Mouse (Mus musculus): Measurements from ENCODE around the gene Efna1. TPM values are rescaled to one million over a fixed set of nuclear protein-coding genes. Genes with fewer than 3 reads are reported as not detected.

Efna1 gene
- polyA plus RNA-seq, 1 experiment, result 134 TPM

- Histone ChIP-seq H3K4me1 (ENCODE audit: control insufficient read depth, insufficient read depth, low read length) (peaks cover 8% of the 10 kb centered on the region; the same call in 1 of the 2 replicates), H3K4me3 (replicated peaks; ENCODE audit: extremely low read depth, low read depth, low read length) (no peak overlapping the region)
- TF ChIP-seq POLR2A (IDR thresholded peaks at IDR 0.05; ENCODE audit: borderline replicate concordance, extremely low read depth, low read depth, low read length), result no peak
- TF ChIP-seq CTCF (IDR thresholded peaks at IDR 0.05; ENCODE audit: insufficient read depth, low read length), result peak; percentile 78
- 65% methylated on average over 9 of the region's 9 CpGs for WGBS
- DNase-seq, result peak; percentile 66
Measured at GRCm38 (mm10) chr3:89242331-89242895, 38.5 kb downstream of the Efna1 start.

GRCm38 (mm10) chr3:89238494-89238893, 42.4 kb downstream of the Efna1 start:
- TF ChIP-seq CTCF (IDR thresholded peaks at IDR 0.05; ENCODE audit: insufficient read depth, low read length), result no peak
- TF ChIP-seq POLR2A (IDR thresholded peaks at IDR 0.05; ENCODE audit: borderline replicate concordance, extremely low read depth, low read depth, low read length), result no peak
- 40% methylated on average over 12 of the region's 12 CpGs for WGBS
- peak; percentile 36 for DNase-seq
- no peak overlapping the region for H3K4me3 ChIP-seq (replicated peaks; ENCODE audit: extremely low read depth, low read depth, low read length)
- H3K4me1 ChIP-seq (ENCODE audit: control insufficient read depth, insufficient read depth, low read length), result peaks cover 6% of the 10 kb centered on the region; the same call in 1 of the 2 replicates

- DNase-seq, result no peak
- WGBS, result 71% methylated on average over 21 of the region's 21 CpGs
- TF ChIP-seq POLR2A (IDR thresholded peaks at IDR 0.05; ENCODE audit: borderline replicate concordance, extremely low read depth, low read depth, low read length), result no peak
- TF ChIP-seq CTCF (IDR thresholded peaks at IDR 0.05; ENCODE audit: insufficient read depth, low read length), result no peak
- peaks cover 9% of the 10 kb centered on the region; the same call in 1 of the 2 replicates for H3K4me1 ChIP-seq (ENCODE audit: control insufficient read depth, insufficient read depth, low read length)
- no peak overlapping the region for H3K4me3 ChIP-seq (replicated peaks; ENCODE audit: extremely low read depth, low read depth, low read length)
Measured at GRCm38 (mm10) chr3:89237682-89238081, 43.3 kb downstream of the Efna1 start.

GRCm38 (mm10) chr3:89236516-89236915, 44.4 kb downstream of the Efna1 start:
- 87% methylated on average over 10 of the region's 10 CpGs for WGBS
- DNase-seq, result no peak
- Histone ChIP-seq H3K4me1 (ENCODE audit: control insufficient read depth, insufficient read depth, low read length) (peaks cover 9% of the 10 kb centered on the region; the same call in 1 of the 2 replicates), H3K4me3 (replicated peaks; ENCODE audit: extremely low read depth, low read depth, low read length) (no peak overlapping the region)
- TF ChIP-seq POLR2A (IDR thresholded peaks at IDR 0.05; ENCODE audit: borderline replicate concordance, extremely low read depth, low read depth, low read length) (no peak), CTCF (IDR thresholded peaks at IDR 0.05; ENCODE audit: insufficient read depth, low read length) (no peak)

DNA sequence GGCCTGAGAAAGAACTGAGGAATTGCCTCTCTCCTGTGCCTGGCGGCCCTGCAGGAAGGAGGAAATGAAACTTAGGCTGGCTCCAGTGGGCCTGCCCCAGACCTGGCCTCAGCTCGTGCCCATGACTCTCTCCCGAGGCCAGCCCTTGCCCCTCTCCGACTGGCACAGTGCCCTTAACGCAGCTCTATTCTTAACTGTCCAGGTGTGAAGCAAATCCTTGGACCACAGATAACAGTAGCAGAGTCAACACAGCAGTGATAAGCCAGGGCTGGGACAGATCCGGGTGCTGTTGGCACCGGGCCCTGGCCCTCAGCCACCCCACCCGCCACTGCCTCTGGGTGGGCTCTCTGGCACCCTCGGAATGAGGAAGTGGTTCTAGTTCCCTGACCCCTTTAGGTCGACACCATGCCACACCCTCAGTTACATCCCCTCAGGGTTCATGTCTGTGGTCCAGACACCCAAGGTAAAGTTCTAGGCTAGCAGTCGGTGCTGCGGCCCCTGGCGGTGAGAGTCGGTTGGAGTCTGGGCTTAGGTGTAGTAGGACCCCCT, 47.3 kb downstream of the Efna1 start:
- WGBS, result 27% methylated on average over 14 of the region's 14 CpGs
- peak; percentile 13; the same call in 1 of the 2 replicates for TF ChIP-seq CTCF (IDR thresholded peaks at IDR 0.05; ENCODE audit: insufficient read depth, low read length)
- TF ChIP-seq POLR2A (IDR thresholded peaks at IDR 0.05; ENCODE audit: borderline replicate concordance, extremely low read depth, low read depth, low read length), result 0 out of 2 replicates have a peak, but pooled peaks have one; percentile 11
- Histone ChIP-seq H3K4me1 (ENCODE audit: control insufficient read depth, insufficient read depth, low read length) (peaks cover 9% of the 10 kb centered on the region; the same call in 1 of the 2 replicates), H3K4me3 (replicated peaks; ENCODE audit: extremely low read depth, low read depth, low read length) (no peak overlapping the region)
- no peak for DNase-seq

DNA sequence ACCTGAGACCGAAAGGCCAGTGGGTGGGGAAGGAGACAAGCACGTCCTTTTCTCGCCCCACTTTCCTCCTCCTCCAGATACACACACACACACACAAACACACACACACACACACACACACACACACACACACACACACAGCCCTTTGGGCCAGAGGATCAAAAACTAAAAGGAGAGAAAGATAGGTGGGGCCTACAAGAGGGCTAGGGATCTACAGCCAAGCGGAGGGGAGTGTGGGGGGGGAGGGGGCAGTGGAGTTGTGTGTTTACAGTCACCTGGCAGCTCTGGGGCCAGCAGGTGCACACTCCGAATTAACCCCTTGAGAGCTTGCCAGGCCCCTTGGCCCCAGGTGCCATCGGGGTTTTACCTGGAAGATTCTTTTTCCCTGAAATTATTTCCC, 48.3 kb downstream of the Efna1 start:
- Histone ChIP-seq H3K4me3 (replicated peaks; ENCODE audit: extremely low read depth, low read depth, low read length) (peak overlapping the region; percentile 15), H3K4me1 (ENCODE audit: control insufficient read depth, insufficient read depth, low read length) (peaks cover 11% of the 10 kb centered on the region; the same call in 1 of the 2 replicates)
- TF ChIP-seq CTCF (IDR thresholded peaks at IDR 0.05; ENCODE audit: insufficient read depth, low read length), result no peak
- peak; percentile 42; the same call in 1 of the 2 replicates for TF ChIP-seq POLR2A (IDR thresholded peaks at IDR 0.05; ENCODE audit: borderline replicate concordance, extremely low read depth, low read depth, low read length)
- DNase-seq, result no peak
- WGBS, result 47% methylated on average over 6 of the region's 6 CpGs

DNA sequence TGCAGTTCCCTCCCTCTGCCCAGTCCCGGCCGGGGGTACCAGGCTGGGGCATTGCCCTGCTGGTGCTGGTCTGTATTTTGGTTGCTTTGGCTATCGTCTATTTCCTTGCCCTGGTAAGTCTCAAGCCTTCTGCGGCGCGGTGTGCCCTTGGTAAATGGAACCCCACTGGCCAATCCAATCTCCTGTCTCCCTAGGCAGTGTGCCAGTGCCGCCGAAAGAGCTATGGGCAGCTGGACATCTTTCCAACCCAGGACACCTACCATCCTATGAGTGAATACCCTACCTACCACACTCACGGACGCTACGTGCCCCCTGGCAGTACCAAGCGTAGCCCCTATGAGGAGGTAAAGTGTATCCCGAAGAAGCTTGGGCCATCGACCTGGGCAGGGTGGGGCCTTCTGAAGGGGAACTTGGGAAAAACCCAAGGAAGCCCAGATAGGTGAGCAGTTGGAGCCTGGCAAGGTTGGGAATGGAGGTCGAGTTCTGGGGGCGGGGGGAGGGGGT, 49.1 kb downstream of the Efna1 start:
- Histone ChIP-seq H3K4me1 (ENCODE audit: control insufficient read depth, insufficient read depth, low read length) (peaks cover 13% of the 10 kb centered on the region; the same call in 1 of the 2 replicates), H3K4me3 (replicated peaks; ENCODE audit: extremely low read depth, low read depth, low read length) (peak overlapping the region; percentile 26)
- TF ChIP-seq POLR2A (IDR thresholded peaks at IDR 0.05; ENCODE audit: borderline replicate concordance, extremely low read depth, low read depth, low read length) (no peak), CTCF (IDR thresholded peaks at IDR 0.05; ENCODE audit: insufficient read depth, low read length) (no peak)
- 56% methylated on average over 16 of the region's 16 CpGs for WGBS
- peak; percentile 28 for DNase-seq

GRCm38 (mm10) chr3:89231345-89231744, 49.6 kb downstream of the Efna1 start:
- TF ChIP-seq CTCF (IDR thresholded peaks at IDR 0.05; ENCODE audit: insufficient read depth, low read length) (no peak), POLR2A (IDR thresholded peaks at IDR 0.05; ENCODE audit: borderline replicate concordance, extremely low read depth, low read depth, low read length) (no peak)
- WGBS, result 27% methylated on average over 7 of the region's 7 CpGs
- Histone ChIP-seq H3K4me1 (ENCODE audit: control insufficient read depth, insufficient read depth, low read length) (peaks cover 13% of the 10 kb centered on the region; the same call in 1 of the 2 replicates), H3K4me3 (replicated peaks; ENCODE audit: extremely low read depth, low read depth, low read length) (peak overlapping the region; percentile 26)
- no peak for DNase-seq

GRCm38 (mm10) chr3:89230561-89230960, 50.4 kb downstream of the Efna1 start:
- 64% methylated on average over 2 of the region's 2 CpGs for WGBS
- peak; percentile 18 for DNase-seq
- TF ChIP-seq POLR2A (IDR thresholded peaks at IDR 0.05; ENCODE audit: borderline replicate concordance, extremely low read depth, low read depth, low read length) (no peak), CTCF (IDR thresholded peaks at IDR 0.05; ENCODE audit: insufficient read depth, low read length) (no peak)
- Histone ChIP-seq H3K4me3 (replicated peaks; ENCODE audit: extremely low read depth, low read depth, low read length) (peak overlapping the region; percentile 43), H3K4me1 (ENCODE audit: control insufficient read depth, insufficient read depth, low read length) (peaks cover 13% of the 10 kb centered on the region; the same call in 1 of the 2 replicates)
